Mouse (Mus musculus) MEL (cell line): ENCODE measurements at regions not wholly inside any gene's neighbourhood (a gene's known extent, or its start where the extent isn't known, plus 50 kb on each side); places are given as distances from the start of the nearest gene placed in this dataset.

Experiments
- CTCF ChIP-seq, 3 experiments: IDR thresholded peaks in 2 of 3; conservative IDR thresholded peaks in 1 of 3; 2 replicates each; pipeline ENCODE4 v1.5.1; 2011 to 2012; ENCODE audit warnings: low read length in 3 of 3, low read depth in 2 of 3, mild to moderate bottlenecking in 2 of 3, improper control_type of control experiment in 1 of 3, inconsistent platforms in 1 of 3, mixed read lengths in 1 of 3, moderate library complexity in 1 of 3; ENCODE audit not compliant: control insufficient read depth in 1 of 3, insufficient read depth in 1 of 3, poor library complexity in 1 of 3, severe bottlenecking in 1 of 3
- POLR2A ChIP-seq, 2 experiments: IDR thresholded peaks; 2 replicates each; pipeline ENCODE4 v1.6.1; 2011 to 2012; ENCODE audit warnings: low read length in 2 of 2, mild to moderate bottlenecking in 2 of 2, control low read depth in 1 of 2, improper control_type of control experiment in 1 of 2, low read depth in 1 of 2, moderate library complexity in 1 of 2; ENCODE audit not compliant: control insufficient read depth in 1 of 2, insufficient read depth in 1 of 2, poor library complexity in 1 of 2
- SIN3A ChIP-seq: IDR thresholded peaks from 2 replicates; pipeline ENCODE4 v1.6.1; 2012; ENCODE audit warnings: low read length, improper control_type of control experiment, inconsistent platforms
- ZNF384 ChIP-seq: IDR thresholded peaks from 2 replicates; pipeline ENCODE4 v1.6.1; 2012; ENCODE audit warnings: low read depth, mild to moderate bottlenecking, inconsistent platforms, low read length, improper control_type of control experiment

DNA sequence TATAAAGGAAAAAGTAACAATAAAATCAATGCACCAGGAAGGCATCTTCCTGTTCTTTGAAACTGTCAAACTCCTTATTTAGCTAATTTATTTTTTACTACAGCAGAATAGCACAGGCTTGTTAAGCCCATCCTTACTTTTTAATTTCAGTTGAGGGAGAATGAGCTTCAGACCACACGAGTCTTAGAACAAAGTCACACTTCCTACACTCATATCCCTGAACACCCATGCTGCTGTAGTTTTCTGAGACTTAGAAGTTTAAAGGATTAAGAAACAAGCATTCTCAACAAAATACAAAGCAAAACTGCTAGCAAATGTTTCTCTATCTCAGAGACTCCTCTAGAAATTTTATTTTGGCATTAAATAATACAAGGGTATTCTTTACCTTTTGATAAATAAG, 208.8 kb upstream of the Vegfc start:
- no peak for TF ChIP-seq CTCF (IDR thresholded peaks at IDR 0.05 in 2 of 3, conservative IDR thresholded peaks at IDR 0.05 in 1 of 3; ENCODE audit: control insufficient read depth in 1 of 3, insufficient read depth in 1 of 3, low read depth in 2 of 3, low read length in 3 of 3, poor library complexity in 1 of 3, severe bottlenecking in 1 of 3)
- no peak for TF ChIP-seq ZNF384
- TF ChIP-seq SIN3A, result no peak
- TF ChIP-seq POLR2A (IDR thresholded peaks at IDR 0.05; ENCODE audit: control insufficient read depth in 1 of 2, insufficient read depth in 1 of 2, low read depth in 1 of 2, low read length in 2 of 2, poor library complexity in 1 of 2), result no peak
